Mouse (Mus musculus): Measurements from ENCODE around the gene Arrdc5. TPM values are rescaled to one million over a fixed set of nuclear protein-coding genes. Genes with fewer than 3 reads are reported as not detected.

Arrdc5 gene
- total RNA-seq (2021): not detected
- long read RNA-seq, experiment 1: 0 reads
- long read RNA-seq, experiment 2: 0 reads

GRCm38 (mm10) chr17:56300186-56300585 lies at the start of gene Arrdc5:
Gene Arrdc5, minus strand, starts transcription at chr17:56300286.
- no peak for DNase-seq

DNA sequence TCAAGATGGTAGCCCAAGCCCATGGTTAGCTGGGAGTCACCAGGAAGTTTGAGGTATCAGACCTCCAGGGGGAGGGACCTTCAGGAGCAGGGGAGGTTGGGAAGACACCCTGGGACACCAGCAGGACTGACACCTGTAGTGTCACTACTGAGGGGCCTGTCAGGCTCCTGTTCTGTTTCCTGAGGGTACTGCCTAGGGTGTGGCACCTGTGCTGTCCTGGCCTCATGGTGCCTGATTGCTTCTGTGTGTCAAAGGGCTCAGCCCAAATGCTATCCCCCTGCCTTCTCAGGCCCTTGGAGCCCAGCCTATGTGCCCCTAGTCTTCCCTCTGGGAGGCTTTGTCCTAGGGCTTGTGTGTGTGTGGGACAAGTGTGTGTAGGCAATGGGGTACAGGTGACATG lies 48.5 kb upstream of the Arrdc5 start:
- no peak for DNase-seq

- no peak for DNase-seq
Observed at GRCm38 (mm10) chr17:56348128-56348527, 48.0 kb upstream of the Arrdc5 start.

- no peak for DNase-seq
Observed at GRCm38 (mm10) chr17:56345364-56345763, 45.3 kb upstream of the Arrdc5 start.

- no peak for DNase-seq
Observed at GRCm38 (mm10) chr17:56343466-56343865, 43.4 kb upstream of the Arrdc5 start.

GRCm38 (mm10) chr17:56340717-56341116 lies 40.6 kb upstream of the Arrdc5 start:
- no peak for DNase-seq

- peak; percentile 66 for DNase-seq
Observed at GRCm38 (mm10) chr17:56338909-56339308, 38.8 kb upstream of the Arrdc5 start.

- DNase-seq: no peak
Observed at GRCm38 (mm10) chr17:56337791-56338190, 37.7 kb upstream of the Arrdc5 start.

DNA sequence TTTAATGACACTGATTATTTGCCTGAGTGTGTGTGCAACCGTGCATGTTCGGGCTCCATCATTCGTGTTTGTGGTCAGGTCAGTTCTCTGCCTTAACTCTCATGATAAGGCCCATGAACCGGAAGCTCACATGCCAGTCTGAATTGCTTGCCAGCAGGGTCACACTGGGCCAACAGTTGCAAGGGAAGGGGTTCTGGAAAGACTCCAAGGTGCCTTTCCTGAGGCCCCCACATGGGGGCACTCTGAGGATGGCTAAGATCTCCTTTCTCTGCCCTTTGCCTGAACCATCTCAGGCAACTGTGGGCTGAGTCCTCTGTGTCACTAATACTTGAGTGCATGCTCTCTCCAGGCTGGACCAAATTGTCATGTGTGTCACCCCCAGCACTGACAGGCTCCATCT lies 37.1 kb upstream of the Arrdc5 start:
- DNase-seq: peak; percentile 65

DNA sequence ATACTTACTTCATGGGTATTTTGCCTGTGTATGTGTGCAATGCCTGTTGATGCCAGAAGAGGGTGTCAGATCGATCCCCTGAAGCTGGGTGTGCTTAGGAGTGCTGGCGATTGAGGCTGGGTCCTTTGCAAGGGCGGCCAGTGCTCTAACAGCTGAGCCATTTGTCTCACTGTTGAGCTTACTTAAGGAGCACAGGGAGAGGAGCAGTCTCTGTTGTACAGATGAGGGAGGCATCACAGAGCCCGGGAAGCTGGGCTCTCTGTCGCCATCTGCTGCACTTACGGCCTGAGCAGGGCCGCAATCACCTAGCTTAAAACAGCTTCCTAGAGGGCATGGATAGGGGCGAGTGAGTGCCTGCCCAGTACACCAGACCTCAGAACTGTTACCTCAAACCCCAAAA lies 32.9 kb upstream of the Arrdc5 start:
- DNase-seq: no peak

- DNase-seq: peak; percentile 68
Observed at GRCm38 (mm10) chr17:56331256-56331655, 31.2 kb upstream of the Arrdc5 start.

DNA sequence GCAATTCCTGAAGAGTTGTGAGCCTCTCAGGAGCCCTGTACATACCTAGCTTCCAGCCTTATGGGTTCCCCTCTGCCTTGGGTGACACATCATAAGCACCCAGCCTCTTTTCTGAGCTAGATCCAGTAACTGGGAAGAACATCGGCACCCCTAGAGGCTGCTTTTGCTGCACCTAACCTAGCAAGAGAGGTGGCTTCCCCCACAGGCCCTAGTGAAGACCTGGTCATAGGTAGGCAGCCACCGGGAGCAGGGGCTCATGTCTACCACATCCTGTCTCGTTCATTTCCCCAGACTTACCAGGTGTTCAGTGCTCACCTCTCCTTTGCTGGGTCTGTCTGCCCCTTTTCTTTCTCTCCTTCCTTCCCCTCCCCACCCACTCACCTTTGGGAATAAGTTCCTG lies 30.3 kb upstream of the Arrdc5 start:
- DNase-seq: no peak

GRCm38 (mm10) chr17:56329267-56329666 lies 29.2 kb upstream of the Arrdc5 start:
- peak; percentile 48 for DNase-seq

DNA sequence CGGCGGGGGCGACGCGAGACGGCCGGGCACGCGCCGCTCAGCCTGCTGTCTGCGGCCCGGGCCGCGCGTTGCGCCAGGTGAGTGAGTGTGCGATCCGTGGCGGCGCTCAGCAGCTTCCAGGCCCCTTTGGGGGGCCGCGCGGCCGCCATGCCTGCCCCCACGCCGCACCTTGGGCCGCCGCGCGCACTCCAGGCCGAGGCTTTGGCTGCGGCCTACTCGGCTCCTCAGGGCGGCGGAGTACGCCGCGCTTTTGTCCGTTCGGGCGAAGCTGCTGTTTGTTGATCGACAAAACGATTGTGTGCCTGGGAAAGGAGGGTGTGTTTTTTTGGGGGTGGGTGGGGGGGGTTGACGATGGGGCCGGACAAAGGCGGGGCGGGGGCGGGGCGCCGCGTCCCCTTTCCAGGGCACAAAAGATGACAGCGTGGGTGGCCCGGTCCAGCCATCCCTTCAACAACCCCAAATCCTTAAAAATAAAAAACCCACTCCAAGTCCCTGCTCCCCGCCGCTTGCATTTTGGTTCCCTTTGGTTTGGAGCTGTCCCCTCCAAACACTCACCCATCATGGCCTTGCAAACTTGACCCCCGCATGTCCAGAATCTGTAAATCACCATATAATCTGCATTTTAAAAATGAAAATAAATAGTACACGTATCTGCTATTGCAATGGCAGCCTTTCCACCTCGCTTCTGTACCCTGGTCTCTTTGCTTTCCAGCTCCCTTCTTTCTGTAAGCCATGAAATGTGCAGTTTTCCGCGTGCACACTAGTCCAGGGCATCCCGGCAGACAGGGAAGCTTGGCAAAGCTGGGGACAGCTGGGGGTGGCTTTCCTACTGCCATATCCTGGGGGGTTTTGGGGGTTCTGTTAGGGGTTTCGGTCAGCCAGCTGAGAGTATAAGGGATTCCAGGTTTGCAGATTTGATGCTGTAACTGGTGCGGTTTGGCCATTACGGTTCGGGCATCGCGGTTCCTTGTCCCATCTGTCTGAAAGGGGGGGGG lies 26.4 kb upstream of the Arrdc5 start:
- DNase-seq: no peak

DNA sequence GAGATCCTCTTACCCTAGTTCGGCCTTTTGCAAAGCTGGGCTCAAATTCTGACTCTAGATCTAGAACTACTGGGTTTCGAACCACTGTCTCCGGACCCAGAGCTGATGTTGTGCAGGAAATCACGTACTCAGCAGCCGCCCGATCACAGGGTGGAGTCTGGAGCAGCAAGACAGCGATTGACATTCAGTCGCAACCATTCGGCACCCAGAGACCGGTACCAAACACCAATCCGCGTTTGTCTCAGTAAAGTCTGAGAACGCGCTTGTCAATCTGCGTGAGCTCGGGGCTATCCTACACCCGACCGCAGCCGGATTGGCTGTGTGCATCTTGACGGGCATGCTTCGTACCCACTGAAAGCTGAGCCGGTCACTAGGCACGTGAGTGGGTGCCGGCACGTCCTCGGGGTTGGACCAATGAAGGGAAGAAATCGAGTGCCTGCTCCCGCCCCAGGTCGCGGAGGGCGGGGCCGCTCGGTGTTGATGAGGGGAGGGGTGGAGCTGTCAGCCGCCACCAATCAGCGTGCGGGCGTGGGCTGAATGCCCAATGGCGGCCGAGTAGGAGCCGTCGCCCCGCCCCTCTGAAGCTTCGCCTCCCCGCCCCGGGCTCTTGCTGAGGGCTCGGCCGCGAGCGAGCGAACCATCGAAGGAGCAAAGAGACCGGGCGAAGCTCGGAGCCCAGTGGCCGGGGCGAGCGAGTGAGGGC lies 25.5 kb upstream of the Arrdc5 start, which contains the start of gene Kdm4b:
Gene Kdm4b (plus strand): TSS at position 613 of the 703 bp plus-strand sequence.
- peak; percentile 99 for DNase-seq

DNA sequence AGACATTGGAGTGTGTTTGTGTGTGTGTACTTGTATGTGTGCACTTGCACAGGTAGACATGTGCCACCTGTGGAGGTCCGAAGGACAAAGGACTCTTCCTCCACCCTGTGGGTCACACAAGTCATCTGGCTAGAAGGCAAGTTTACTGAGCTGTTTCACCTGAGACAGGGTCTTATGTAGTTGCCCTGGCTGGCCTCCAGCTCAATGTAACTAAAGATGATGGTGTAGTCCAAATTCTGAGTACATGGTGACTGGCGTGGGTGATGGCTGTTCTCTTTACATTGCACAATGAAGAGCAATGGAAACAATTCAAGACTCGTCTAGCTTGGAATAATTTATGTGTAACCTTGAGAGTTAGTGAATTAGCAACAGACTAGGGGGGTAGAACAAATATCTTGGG lies 24.3 kb upstream of the Arrdc5 start:
- DNase-seq: no peak

DNA sequence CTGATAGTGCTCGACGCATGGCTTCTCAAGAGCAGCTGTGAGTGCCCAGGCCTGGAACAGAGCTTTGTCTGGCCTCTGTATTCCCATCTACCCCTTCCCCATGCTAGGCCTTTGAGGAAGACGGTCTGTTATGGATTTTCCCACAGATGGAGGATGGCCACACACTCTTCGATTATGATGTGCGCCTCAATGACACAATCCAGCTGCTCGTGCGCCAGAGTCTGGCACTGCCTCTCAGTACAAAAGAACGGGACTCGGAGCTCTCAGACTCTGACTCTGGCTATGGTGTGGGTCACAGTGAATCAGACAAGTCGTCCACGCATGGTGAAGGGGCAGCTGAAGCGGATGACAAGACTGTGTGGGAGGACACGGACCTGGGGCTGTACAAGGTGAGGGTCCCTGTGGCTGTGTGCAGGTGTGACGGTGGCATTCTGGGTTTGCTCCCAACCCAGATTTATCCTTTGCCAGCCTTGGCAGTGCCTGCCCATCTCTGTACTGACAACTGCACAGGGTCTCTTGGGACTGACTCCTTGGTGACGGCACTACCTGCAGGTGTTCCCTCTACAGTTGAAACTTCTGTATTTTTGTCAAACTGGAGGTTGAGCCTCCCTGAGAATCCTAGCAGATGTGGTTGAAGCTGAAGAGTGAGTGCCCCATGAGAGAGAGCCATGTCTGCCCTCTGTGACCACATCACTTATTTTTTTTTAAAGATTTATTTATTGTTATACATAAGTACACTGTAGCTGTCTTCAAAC lies 9.3 kb upstream of the Arrdc5 start:
- DNase-seq: no peak

DNA sequence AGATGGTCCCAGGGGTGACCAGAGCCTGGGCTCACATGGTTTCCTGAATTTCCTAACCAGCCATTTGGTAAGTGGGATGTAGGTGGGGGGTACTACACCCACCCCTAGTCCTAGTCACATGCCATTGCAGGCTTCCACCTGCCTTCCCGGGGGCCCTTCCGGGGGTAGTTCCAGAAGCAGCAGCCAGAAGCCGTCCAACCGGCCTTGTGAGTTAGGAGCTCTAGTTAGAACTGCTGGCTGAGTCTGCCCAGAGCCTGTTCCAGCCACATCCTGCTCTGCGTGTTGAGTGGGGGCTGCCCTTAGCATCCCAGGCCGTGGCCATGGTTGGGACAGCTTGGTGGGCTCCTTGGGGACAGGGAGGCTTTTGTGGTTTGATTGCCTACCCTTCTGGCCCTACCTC lies 8.0 kb upstream of the Arrdc5 start:
- no peak for DNase-seq

DNA sequence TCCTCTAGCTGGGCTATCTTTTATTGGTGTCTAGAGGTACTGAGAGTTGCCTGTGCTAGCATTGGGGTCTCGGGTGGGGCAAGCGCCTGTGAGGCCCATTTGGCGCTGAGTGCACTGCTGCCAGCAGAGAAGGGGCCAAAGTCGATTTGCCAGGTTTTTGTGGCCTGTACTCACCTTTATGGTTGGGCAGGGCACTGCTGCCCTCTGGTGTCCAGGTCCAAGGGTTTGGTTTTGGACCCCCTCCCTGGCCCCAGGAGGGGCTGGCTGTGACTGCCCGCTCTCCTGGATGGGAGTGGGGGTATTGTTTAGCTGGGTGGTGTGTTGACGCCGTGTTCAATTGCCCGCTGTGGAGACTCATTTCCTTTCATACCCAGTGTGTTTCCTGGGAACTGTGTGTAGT lies 5.7 kb upstream of the Arrdc5 start:
- DNase-seq: peak; percentile 35

GRCm38 (mm10) chr17:56305156-56305555 lies 5.1 kb upstream of the Arrdc5 start:
- DNase-seq: no peak

- DNase-seq: no peak
Observed at GRCm38 (mm10) chr17:56304718-56305117, 4.6 kb upstream of the Arrdc5 start.

- peak; percentile 98 for DNase-seq
Observed at GRCm38 (mm10) chr17:56303847-56304586, 3.9 kb upstream of the Arrdc5 start.
